ENCODE assay signal across 16 mouse cellular contexts in genomic region chr3:53100210-53100609, GRCm38 (mm10). TPM values are rescaled to one million over a fixed set of nuclear protein-coding genes. Genes with fewer than 3 reads are reported as not detected.
DNase-seq lines count a peak whose midpoint lies in the region.
"Had no signal": no experiment of that assay in that cellular context is flagged by ENCODE, and none has a peak within 500 bp of the region (broad histone marks: within the 10 kb centered on the region; RNA-seq: fewer than 3 reads in every experiment).

No protein-coding gene starts in this region.

- DNase-seq in cerebellum, adult 11-12 months: peak; percentile 34
- DNase-seq in cerebellum, postnatal 36 days: no peak
- DNase-seq in cerebellum, adult 9-10 months: peak; percentile 65
- no peak for DNase-seq in cerebellum, postnatal 14 days
- DNase-seq in heart, adult 11 months: peak; percentile 89
- DNase-seq in heart, postnatal 4 days: no peak
- DNase-seq in cerebellum, postnatal 25 days: peak; percentile 34 to 46
- DNase-seq: adrenal gland, postnatal 10 days; adrenal gland, postnatal 36 days; B cell, adult 2 months; embryo, embryonic 11 days; gastrocnemius, postnatal 10 days; gastrocnemius, postnatal 36 days; kidney, adult 11 months; kidney, adult 8-10 months had no signal

RNA-seq across cellular contexts. Expression of gene Lhfp, which starts 58.9 kb away (rescaled TPM):
- 10 to 100 TPM; 76.4 to 79.6 TPM for total RNA-seq in heart, postnatal 4 days (2021)
- total RNA-seq: CH12.LX had no signal

Comparison
In these comparisons a context has a peak if more than half of its experiments do, and no peak if none do; other contexts are left out.
1. DNase-seq: peak in cerebellum, adult 11-12 months (single experiment), cerebellum, adult 9-10 months (single experiment), heart, adult 11 months (single experiment) and cerebellum, postnatal 25 days (2 of 2); none in cerebellum, postnatal 36 days (0 of 2), cerebellum, postnatal 14 days (0 of 2) and heart, postnatal 4 days (single experiment).